Mouse (Mus musculus): ENCODE measurements around the gene Fam228b. TPM values are rescaled to one million over a fixed set of nuclear protein-coding genes. Genes with fewer than 3 reads are reported as not detected.
"Not testable (repeated sequence)": the region's sequence is repeated elsewhere in the genome, so short reads cannot be mapped to it uniquely, and the experiment has no call there.

Fam228b gene
- total RNA-seq, 2 experiments from 2014 or later, result 6.0 to 32.2 TPM

GRCm38 (mm10) chr12:4754451-4754850 is 14.6 kb downstream of the Fam228b start:
- not testable (repeated sequence) for ATAC-seq (replicated peaks; ENCODE audit: low FRiP score, low TSS enrichment, poor library complexity, severe bottlenecking)

- ATAC-seq (replicated peaks; ENCODE audit: low FRiP score, low TSS enrichment, poor library complexity, severe bottlenecking), result no peak
These were observed 24.6 kb downstream of the Fam228b start for GRCm38 (mm10) chr12:4744486-4744885.

- no peak for ATAC-seq (replicated peaks; ENCODE audit: low FRiP score, low TSS enrichment, poor library complexity, severe bottlenecking)
These were observed 26.9 kb downstream of the Fam228b start for GRCm38 (mm10) chr12:4742183-4742582.

- ATAC-seq (replicated peaks; ENCODE audit: low FRiP score, low TSS enrichment, poor library complexity, severe bottlenecking), result no peak
These were observed 28.2 kb downstream of the Fam228b start for GRCm38 (mm10) chr12:4740823-4741222.

GRCm38 (mm10) chr12:4738031-4738576 is 31.0 kb downstream of the Fam228b start, which contains the start of gene Fam228a:
Gene Fam228a, minus strand, starts transcription at chr12:4738430.
- ATAC-seq (replicated peaks; ENCODE audit: low FRiP score, low TSS enrichment, poor library complexity, severe bottlenecking), result 0 out of 2 replicates have a peak, but pooled peaks have one; percentile 18

- ATAC-seq (replicated peaks; ENCODE audit: low FRiP score, low TSS enrichment, poor library complexity, severe bottlenecking), result no peak
These were observed 36.7 kb downstream of the Fam228b start for GRCm38 (mm10) chr12:4732332-4732731.

- ATAC-seq (replicated peaks; ENCODE audit: low FRiP score, low TSS enrichment, poor library complexity, severe bottlenecking), result no peak
These were observed 37.4 kb downstream of the Fam228b start for GRCm38 (mm10) chr12:4731629-4732028.

- ATAC-seq (replicated peaks; ENCODE audit: low FRiP score, low TSS enrichment, poor library complexity, severe bottlenecking), result no peak
These were observed 39.9 kb downstream of the Fam228b start for GRCm38 (mm10) chr12:4729165-4729564.

- peak; percentile 40 for ATAC-seq (replicated peaks; ENCODE audit: low FRiP score, low TSS enrichment, poor library complexity, severe bottlenecking)
These were observed 49.0 kb downstream of the Fam228b start for GRCm38 (mm10) chr12:4719762-4720754.

GRCm38 (mm10) chr12:4719066-4719761 is 49.9 kb downstream of the Fam228b start:
- ATAC-seq (replicated peaks; ENCODE audit: low FRiP score, low TSS enrichment, poor library complexity, severe bottlenecking), result no peak

- peak; percentile 92 for ATAC-seq (replicated peaks; ENCODE audit: low FRiP score, low TSS enrichment, poor library complexity, severe bottlenecking)
These were observed 51.6 kb downstream of the Fam228b start for GRCm38 (mm10) chr12:4717417-4717816.

GRCm38 (mm10) chr12:4715606-4716005 is 53.5 kb downstream of the Fam228b start:
- peak; percentile 27; the same call in 1 of the 2 replicates for ATAC-seq (replicated peaks; ENCODE audit: low FRiP score, low TSS enrichment, poor library complexity, severe bottlenecking)

GRCm38 (mm10) chr12:4713361-4713760 is 55.7 kb downstream of the Fam228b start:
- no peak for ATAC-seq (replicated peaks; ENCODE audit: low FRiP score, low TSS enrichment, poor library complexity, severe bottlenecking)

GRCm38 (mm10) chr12:4709926-4710325 is 59.1 kb downstream of the Fam228b start:
- ATAC-seq (replicated peaks; ENCODE audit: low FRiP score, low TSS enrichment, poor library complexity, severe bottlenecking), result no peak

GRCm38 (mm10) chr12:4708881-4709604 is 60.0 kb downstream of the Fam228b start:
- ATAC-seq (replicated peaks; ENCODE audit: low FRiP score, low TSS enrichment, poor library complexity, severe bottlenecking), result no peak

- ATAC-seq (replicated peaks; ENCODE audit: low FRiP score, low TSS enrichment, poor library complexity, severe bottlenecking), result no peak
These were observed 60.8 kb downstream of the Fam228b start for GRCm38 (mm10) chr12:4708296-4708695.

- no peak for ATAC-seq (replicated peaks; ENCODE audit: low FRiP score, low TSS enrichment, poor library complexity, severe bottlenecking)
These were observed 61.5 kb downstream of the Fam228b start for GRCm38 (mm10) chr12:4707488-4708017.

GRCm38 (mm10) chr12:4706901-4707300 is 62.2 kb downstream of the Fam228b start:
- ATAC-seq (replicated peaks; ENCODE audit: low FRiP score, low TSS enrichment, poor library complexity, severe bottlenecking), result no peak

GRCm38 (mm10) chr12:4706175-4706574 is 62.9 kb downstream of the Fam228b start:
- ATAC-seq (replicated peaks; ENCODE audit: low FRiP score, low TSS enrichment, poor library complexity, severe bottlenecking), result no peak
